Comparison of ENCODE assay signal across 25 mouse cellular contexts in genomic region chr11:83593453-83593852, GRCm38 (mm10). TPM values are rescaled to one million over a fixed set of nuclear protein-coding genes. Genes with fewer than 3 reads are reported as not detected.
DNase-seq lines count a peak whose midpoint lies in the region; ATAC-seq and TF ChIP-seq lines count a peak whose summit lies in the region.
"Had no signal": no experiment of that assay in that cellular context is flagged by ENCODE, and none has a peak within 500 bp of the region (broad histone marks: within the 10 kb centered on the region; RNA-seq: fewer than 3 reads in every experiment).

No protein-coding gene starts in this region.

- WGBS in midbrain, postnatal 0 days = 92% methylated on average over 5 of the region's 5 CpGs

- no peak for TF ChIP-seq CTCF in midbrain, postnatal 0 days (IDR thresholded peaks at IDR 0.05)

- H3K27me3 ChIP-seq in midbrain, postnatal 0 days (ENCODE audit: insufficient read depth, low read length) = no peaks in the 10 kb centered on the region
- H3K27me3 ChIP-seq: embryonic facial prominence, embryonic 12.5 days; forebrain, embryonic 13.5 days; forebrain, embryonic 15.5 days had no signal

- no peaks in the 10 kb centered on the region for H3K4me1 ChIP-seq in midbrain, postnatal 0 days (ENCODE audit: insufficient read depth, low read length)
- H3K4me1 ChIP-seq: embryonic facial prominence, embryonic 12.5 days; forebrain, embryonic 13.5 days; forebrain, embryonic 15.5 days had no signal

- H3K9ac ChIP-seq in midbrain, postnatal 0 days (replicated peaks; ENCODE audit: low read length, poor library complexity, severe bottlenecking) = no peak overlapping the region
- H3K9ac ChIP-seq: embryonic facial prominence, embryonic 12.5 days; forebrain, embryonic 13.5 days; forebrain, embryonic 15.5 days had no signal

- no peak overlapping the region for H3K27ac ChIP-seq in midbrain, postnatal 0 days (ENCODE audit: low read depth, low read length)
- H3K27ac ChIP-seq: embryonic facial prominence, embryonic 12.5 days; forebrain, embryonic 13.5 days; forebrain, embryonic 15.5 days had no signal

- peak; percentile 77 for ATAC-seq in granulocyte monocyte progenitor cell, adult 5-6 weeks (replicated peaks; ENCODE audit: poor library complexity, severe bottlenecking)
- ATAC-seq in megakaryocyte, adult 5-6 weeks (ENCODE audit: poor library complexity, severe bottlenecking) = peak; percentile 37; the same call in 1 of the 2 replicates
- peak; percentile 61 for ATAC-seq in monocyte, adult 5-6 weeks (replicated peaks; ENCODE audit: insufficient number of reproducible peaks, low FRiP score, low TSS enrichment, poor library complexity, severe bottlenecking)
- ATAC-seq in midbrain, postnatal 0 days (ENCODE audit: low FRiP score) = no peak
- ATAC-seq: forebrain, embryonic 13.5 days; forebrain, embryonic 15.5 days had no signal

- H3K4me2 ChIP-seq in midbrain, postnatal 0 days (ENCODE audit: low read depth, low read length, poor library complexity, severe bottlenecking) = no peak overlapping the region
- H3K4me2 ChIP-seq: embryonic facial prominence, embryonic 12.5 days; forebrain, embryonic 13.5 days; forebrain, embryonic 15.5 days had no signal

- intact Hi-C loops in heart, postnatal 14 days (cut with DNase I) = no loop called here

- no peak overlapping the region for H3K4me3 ChIP-seq in midbrain, postnatal 0 days (ENCODE audit: low read depth, low read length)
- H3K4me3 ChIP-seq: embryonic facial prominence, embryonic 10.5 days; embryonic facial prominence, embryonic 12.5 days; forebrain, embryonic 13.5 days; forebrain, embryonic 15.5 days had no signal

- H3K36me3 ChIP-seq in midbrain, postnatal 0 days (ENCODE audit: insufficient read depth, low read length) = no peaks in the 10 kb centered on the region
- H3K36me3 ChIP-seq: embryonic facial prominence, embryonic 10.5 days; embryonic facial prominence, embryonic 12.5 days; forebrain, embryonic 15.5 days had no signal

- no peak for DNase-seq in midbrain, postnatal 0 days (ENCODE audit: low spot score)
- no peak for DNase-seq in spleen, postnatal 36 days (ENCODE audit: low spot score in 2 of 2)
- DNase-seq in heart, postnatal 14 days = no peak
- DNase-seq: adrenal gland, adult 2 months; adrenal gland, postnatal 10 days; adrenal gland, postnatal 25 days; cerebellum, adult 11-12 months; cerebellum, adult 2 months; cerebellum, adult 9-10 months; cerebellum, postnatal 10 days; cerebellum, postnatal 25 days had no signal

- H3K9me3 ChIP-seq in midbrain, postnatal 0 days (ENCODE audit: low read length) = no peaks in the 10 kb centered on the region
- H3K9me3 ChIP-seq: embryonic facial prominence, embryonic 10.5 days; embryonic facial prominence, embryonic 12.5 days; forebrain, embryonic 13.5 days; forebrain, embryonic 15.5 days had no signal

RNA-seq across cellular contexts. Expression of gene Ccl6, which starts 0.6 kb away (rescaled TPM):
- 8.8 and 13.4 TPM in 2 replicates for total RNA-seq in granulocyte monocyte progenitor cell, adult 5-6 weeks (2014; fragmentation: Nextera tagmentation)
- 16.9 and 19.6 TPM in 2 replicates for total RNA-seq in granulocyte monocyte progenitor cell, adult 5-6 weeks (2017)
- total RNA-seq in megakaryocyte, adult 5-6 weeks (2015) = 916 and 950 TPM in 2 replicates
- 592 and 639 TPM in 2 replicates for total RNA-seq in megakaryocyte, adult 5-6 weeks (2017)
- total RNA-seq in monocyte, adult 5-6 weeks (2017) = 235 to 1,319 TPM (median 1,123 TPM) in 3 replicates
- 1.8 and 2.4 TPM in 2 replicates for total RNA-seq in midbrain, postnatal 0 days (2014; rRNA removed)
- 3.6 and 4.4 TPM in 2 replicates for polyA plus RNA-seq in midbrain, postnatal 0 days (2015; fragmentation: Nextera tagmentation; extraction: Ambion mirVana)
- 10 to 100 TPM in 1 of 2 experiments, 1 to 10 TPM in 1; 9.9 to 12.8 TPM for total RNA-seq in heart, postnatal 14 days (2021)
- total RNA-seq: MEL had no signal
- polyA plus RNA-seq: C2C12 had no signal

RNA-seq across cellular contexts. Expression of gene Ccl9, which starts 15.0 kb away (rescaled TPM):
- 189 and 190 TPM in 2 replicates for total RNA-seq in granulocyte monocyte progenitor cell, adult 5-6 weeks (2014; fragmentation: Nextera tagmentation)
- 110 and 159 TPM in 2 replicates for total RNA-seq in granulocyte monocyte progenitor cell, adult 5-6 weeks (2017)
- 447 and 459 TPM in 2 replicates for total RNA-seq in megakaryocyte, adult 5-6 weeks (2015)
- 282 and 303 TPM in 2 replicates for total RNA-seq in megakaryocyte, adult 5-6 weeks (2017)
- 98.1 to 442 TPM (median 354 TPM) in 3 replicates for total RNA-seq in monocyte, adult 5-6 weeks (2017)
- total RNA-seq in midbrain, postnatal 0 days (2014; rRNA removed) = 1.3 and 2.9 TPM in 2 replicates
- polyA plus RNA-seq in midbrain, postnatal 0 days (2015; fragmentation: Nextera tagmentation; extraction: Ambion mirVana) = 1.9 and 2.8 TPM in 2 replicates
- 1 to 10 TPM; 7.9 to 8.9 TPM for total RNA-seq in heart, postnatal 14 days (2021)

RNA-seq across cellular contexts. Expression of gene Rpl9-ps1, which starts 52.0 kb away (rescaled TPM):
- not detected in 2 replicates for total RNA-seq in granulocyte monocyte progenitor cell, adult 5-6 weeks (2014; fragmentation: Nextera tagmentation)
- not detected in 2 replicates for total RNA-seq in granulocyte monocyte progenitor cell, adult 5-6 weeks (2017)
- total RNA-seq in megakaryocyte, adult 5-6 weeks (2015) = 1.0 TPM in 1 of 2 replicates, not detected in the other
- total RNA-seq in megakaryocyte, adult 5-6 weeks (2017) = not detected in 2 replicates
- total RNA-seq in monocyte, adult 5-6 weeks (2017) = 1.3 TPM in 1 of 3 replicates, not detected in the others
- not detected in 2 replicates for total RNA-seq in midbrain, postnatal 0 days (2014; rRNA removed)
- not detected in 2 replicates for polyA plus RNA-seq in midbrain, postnatal 0 days (2015; fragmentation: Nextera tagmentation; extraction: Ambion mirVana)
- not detected for total RNA-seq in heart, postnatal 14 days (2021)
- total RNA-seq: adrenal gland, adult 2 months; adrenal gland, postnatal 10 days; adrenal gland, postnatal 25 days; adrenal gland, postnatal 4 days; ES-E14; MEL had no signal
- polyA plus RNA-seq: adrenal gland, adult 2 months; C2C12; cerebellum, adult 2 months; cortical plate, adult 2 months; embryonic facial prominence, embryonic 10.5 days; embryonic facial prominence, embryonic 12.5 days; embryonic facial prominence, embryonic 14.5 days; forebrain, embryonic 11.5 days; forebrain, embryonic 13.5 days; forebrain, embryonic 15.5 days had no signal

RNA-seq across cellular contexts. Expression of gene Ccl3, which starts 55.7 kb away (rescaled TPM):
- 5.5 and 6.5 TPM in 2 replicates for total RNA-seq in granulocyte monocyte progenitor cell, adult 5-6 weeks (2014; fragmentation: Nextera tagmentation)
- 78.6 and 86.4 TPM in 2 replicates for total RNA-seq in granulocyte monocyte progenitor cell, adult 5-6 weeks (2017)
- 299 and 403 TPM in 2 replicates for total RNA-seq in megakaryocyte, adult 5-6 weeks (2015)
- total RNA-seq in megakaryocyte, adult 5-6 weeks (2017) = 184 and 222 TPM in 2 replicates
- total RNA-seq in monocyte, adult 5-6 weeks (2017) = 448 to 606 TPM (median 547 TPM) in 3 replicates
- 0.76 and 5.3 TPM in 2 replicates for total RNA-seq in midbrain, postnatal 0 days (2014; rRNA removed)
- 0.91 and 1.2 TPM in 2 replicates for polyA plus RNA-seq in midbrain, postnatal 0 days (2015; fragmentation: Nextera tagmentation; extraction: Ambion mirVana)
- total RNA-seq in heart, postnatal 14 days (2021) = not detected
- total RNA-seq: MEL had no signal
- polyA plus RNA-seq: C2C12 had no signal

Comparison
In these comparisons a context has a peak if more than half of its experiments do, and no peak if none do; other contexts are left out.
1. RNA of gene Ccl6, which starts 0.6 kb away (total RNA-seq): 235 to 1,319 TPM in monocyte, adult 5-6 weeks and 592 to 950 TPM in megakaryocyte, adult 5-6 weeks; 8.8 to 19.6 TPM in granulocyte monocyte progenitor cell, adult 5-6 weeks, 9.9 to 12.8 TPM in heart, postnatal 14 days and 1.8 to 2.4 TPM in midbrain, postnatal 0 days; every median in the first group is over 10 times any median in the second.